Mouse (Mus musculus): ENCODE data around the gene 5830473C10Rik. TPM values are rescaled to one million over a fixed set of nuclear protein-coding genes. Genes with fewer than 3 reads are reported as not detected.

5830473C10Rik gene
- polyA plus RNA-seq, 1 experiment from 2014 or later: 0.14 TPM

- no peak overlapping the region for H3K4me3 ChIP-seq (replicated peaks; ENCODE audit: low read length)
- H3K4me1 ChIP-seq (ENCODE audit: control insufficient read depth, insufficient read depth, low read length): peaks cover 13% of the 10 kb centered on the region; the same call in 1 of the 2 replicates
- H3K36me3 ChIP-seq (ENCODE audit: control insufficient read depth, insufficient read depth, low read length): no peaks in the 10 kb centered on the region
- H3K4me2 ChIP-seq (ENCODE audit: low read depth, low read length): no peak overlapping the region
- no peak overlapping the region for H3K27ac ChIP-seq (ENCODE audit: low read length)
- WGBS: 75% methylated on average over 6 of the region's 6 CpGs
- no peak overlapping the region for H3K9ac ChIP-seq (ENCODE audit: low read length)
- H3K27me3 ChIP-seq (ENCODE audit: control insufficient read depth, insufficient read depth, low read length): no peaks in the 10 kb centered on the region
- no peak for ATAC-seq (ENCODE audit: insufficient read depth, low FRiP score)
- no peaks in the 10 kb centered on the region for H3K9me3 ChIP-seq (replicated peaks; ENCODE audit: control insufficient read depth, low read length)
These were observed 4.3 kb downstream of the 5830473C10Rik start for GRCm38 (mm10) chr5:90565205-90565604.

GRCm38 (mm10) chr5:90567788-90568187 lies 6.9 kb downstream of the 5830473C10Rik start:
- WGBS: 63% methylated on average over 5 of the region's 5 CpGs
- H3K4me2 ChIP-seq (ENCODE audit: low read depth, low read length): no peak overlapping the region
- H3K4me1 ChIP-seq (ENCODE audit: control insufficient read depth, insufficient read depth, low read length): peaks cover 13% of the 10 kb centered on the region; the same call in 1 of the 2 replicates
- no peak overlapping the region for H3K27ac ChIP-seq (ENCODE audit: low read length)
- no peak overlapping the region for H3K9ac ChIP-seq (ENCODE audit: low read length)
- H3K36me3 ChIP-seq (ENCODE audit: control insufficient read depth, insufficient read depth, low read length): no peaks in the 10 kb centered on the region
- H3K4me3 ChIP-seq (replicated peaks; ENCODE audit: low read length): no peak overlapping the region
- no peaks in the 10 kb centered on the region for H3K9me3 ChIP-seq (replicated peaks; ENCODE audit: control insufficient read depth, low read length)
- H3K27me3 ChIP-seq (ENCODE audit: control insufficient read depth, insufficient read depth, low read length): no peaks in the 10 kb centered on the region
- ATAC-seq (ENCODE audit: insufficient read depth, low FRiP score): no peak

- no peaks in the 10 kb centered on the region for H3K36me3 ChIP-seq (ENCODE audit: control insufficient read depth, insufficient read depth, low read length)
- no peak overlapping the region for H3K9ac ChIP-seq (ENCODE audit: low read length)
- H3K9me3 ChIP-seq (replicated peaks; ENCODE audit: control insufficient read depth, low read length): no peaks in the 10 kb centered on the region
- ATAC-seq (ENCODE audit: insufficient read depth, low FRiP score): peak; percentile 74; the same call in 1 of the 2 replicates
- no peak overlapping the region for H3K27ac ChIP-seq (ENCODE audit: low read length)
- no peak overlapping the region for H3K4me2 ChIP-seq (ENCODE audit: low read depth, low read length)
- peaks cover 13% of the 10 kb centered on the region; the same call in 1 of the 2 replicates for H3K4me1 ChIP-seq (ENCODE audit: control insufficient read depth, insufficient read depth, low read length)
- H3K27me3 ChIP-seq (ENCODE audit: control insufficient read depth, insufficient read depth, low read length): no peaks in the 10 kb centered on the region
- no peak overlapping the region for H3K4me3 ChIP-seq (replicated peaks; ENCODE audit: low read length)
These were observed 7.4 kb downstream of the 5830473C10Rik start for GRCm38 (mm10) chr5:90568338-90568737.

GRCm38 (mm10) chr5:90571216-90571615 lies 10.3 kb downstream of the 5830473C10Rik start:
- peaks cover 13% of the 10 kb centered on the region; the same call in 1 of the 2 replicates for H3K4me1 ChIP-seq (ENCODE audit: control insufficient read depth, insufficient read depth, low read length)
- no peaks in the 10 kb centered on the region for H3K27me3 ChIP-seq (ENCODE audit: control insufficient read depth, insufficient read depth, low read length)
- H3K4me2 ChIP-seq (ENCODE audit: low read depth, low read length): no peak overlapping the region
- no peak for ATAC-seq (ENCODE audit: insufficient read depth, low FRiP score)
- no peak overlapping the region for H3K9ac ChIP-seq (ENCODE audit: low read length)
- H3K4me3 ChIP-seq (replicated peaks; ENCODE audit: low read length): no peak overlapping the region
- 18% methylated on average over 3 of the region's 3 CpGs for WGBS
- H3K9me3 ChIP-seq (replicated peaks; ENCODE audit: control insufficient read depth, low read length): no peaks in the 10 kb centered on the region
- no peaks in the 10 kb centered on the region for H3K36me3 ChIP-seq (ENCODE audit: control insufficient read depth, insufficient read depth, low read length)
- no peak overlapping the region for H3K27ac ChIP-seq (ENCODE audit: low read length)

- no peaks in the 10 kb centered on the region for H3K36me3 ChIP-seq (ENCODE audit: control insufficient read depth, insufficient read depth, low read length)
- no peak for ATAC-seq (ENCODE audit: insufficient read depth, low FRiP score)
- 29% methylated on average over 9 of the region's 9 CpGs for WGBS
- no peak overlapping the region for H3K4me2 ChIP-seq (ENCODE audit: low read depth, low read length)
- no peak overlapping the region for H3K27ac ChIP-seq (ENCODE audit: low read length)
- no peak overlapping the region for H3K4me3 ChIP-seq (replicated peaks; ENCODE audit: low read length)
- no peaks in the 10 kb centered on the region for H3K9me3 ChIP-seq (replicated peaks; ENCODE audit: control insufficient read depth, low read length)
- H3K27me3 ChIP-seq (ENCODE audit: control insufficient read depth, insufficient read depth, low read length): no peaks in the 10 kb centered on the region
- no peak overlapping the region for H3K9ac ChIP-seq (ENCODE audit: low read length)
- H3K4me1 ChIP-seq (ENCODE audit: control insufficient read depth, insufficient read depth, low read length): no peaks in the 10 kb centered on the region
These were observed 16.8 kb downstream of the 5830473C10Rik start for GRCm38 (mm10) chr5:90577751-90578150.

GRCm38 (mm10) chr5:90579556-90579955 lies 18.6 kb downstream of the 5830473C10Rik start:
- Histone ChIP-seq H3K27me3 (ENCODE audit: control insufficient read depth, insufficient read depth, low read length) (no peaks in the 10 kb centered on the region), H3K9ac (ENCODE audit: low read length) (no peak overlapping the region), H3K9me3 (replicated peaks; ENCODE audit: control insufficient read depth, low read length) (no peaks in the 10 kb centered on the region), H3K4me2 (ENCODE audit: low read depth, low read length) (no peak overlapping the region), H3K4me3 (replicated peaks; ENCODE audit: low read length) (no peak overlapping the region), H3K27ac (ENCODE audit: low read length) (no peak overlapping the region), H3K4me1 (ENCODE audit: control insufficient read depth, insufficient read depth, low read length) (no peaks in the 10 kb centered on the region), H3K36me3 (ENCODE audit: control insufficient read depth, insufficient read depth, low read length) (no peaks in the 10 kb centered on the region)
- ATAC-seq (ENCODE audit: insufficient read depth, low FRiP score): no peak
- 89% methylated on average over 9 of the region's 9 CpGs for WGBS

- no peak overlapping the region for H3K9ac ChIP-seq (ENCODE audit: low read length)
- no peak for ATAC-seq (ENCODE audit: insufficient read depth, low FRiP score)
- H3K4me2 ChIP-seq (ENCODE audit: low read depth, low read length): no peak overlapping the region
- no peaks in the 10 kb centered on the region for H3K27me3 ChIP-seq (ENCODE audit: control insufficient read depth, insufficient read depth, low read length)
- no peaks in the 10 kb centered on the region for H3K9me3 ChIP-seq (replicated peaks; ENCODE audit: control insufficient read depth, low read length)
- H3K4me3 ChIP-seq (replicated peaks; ENCODE audit: low read length): no peak overlapping the region
- H3K27ac ChIP-seq (ENCODE audit: low read length): no peak overlapping the region
- WGBS: 63% methylated on average over 6 of the region's 6 CpGs
- H3K4me1 ChIP-seq (ENCODE audit: control insufficient read depth, insufficient read depth, low read length): no peaks in the 10 kb centered on the region
- H3K36me3 ChIP-seq (ENCODE audit: control insufficient read depth, insufficient read depth, low read length): no peaks in the 10 kb centered on the region
These were observed 21.3 kb downstream of the 5830473C10Rik start for GRCm38 (mm10) chr5:90582179-90582578.

GRCm38 (mm10) chr5:90584799-90585198 lies 23.9 kb downstream of the 5830473C10Rik start:
- WGBS: 76% methylated on average over 7 of the region's 7 CpGs
- ATAC-seq (ENCODE audit: insufficient read depth, low FRiP score): no peak
- H3K27me3 ChIP-seq (ENCODE audit: control insufficient read depth, insufficient read depth, low read length): no peaks in the 10 kb centered on the region
- H3K9ac ChIP-seq (ENCODE audit: low read length): no peak overlapping the region
- H3K36me3 ChIP-seq (ENCODE audit: control insufficient read depth, insufficient read depth, low read length): no peaks in the 10 kb centered on the region
- H3K4me3 ChIP-seq (replicated peaks; ENCODE audit: low read length): no peak overlapping the region
- H3K4me2 ChIP-seq (ENCODE audit: low read depth, low read length): no peak overlapping the region
- H3K9me3 ChIP-seq (replicated peaks; ENCODE audit: control insufficient read depth, low read length): no peaks in the 10 kb centered on the region
- no peaks in the 10 kb centered on the region for H3K4me1 ChIP-seq (ENCODE audit: control insufficient read depth, insufficient read depth, low read length)
- H3K27ac ChIP-seq (ENCODE audit: low read length): no peak overlapping the region

- no peak overlapping the region for H3K9ac ChIP-seq (ENCODE audit: low read length)
- no peaks in the 10 kb centered on the region for H3K4me1 ChIP-seq (ENCODE audit: control insufficient read depth, insufficient read depth, low read length)
- H3K36me3 ChIP-seq (ENCODE audit: control insufficient read depth, insufficient read depth, low read length): no peaks in the 10 kb centered on the region
- no peak overlapping the region for H3K27ac ChIP-seq (ENCODE audit: low read length)
- H3K4me3 ChIP-seq (replicated peaks; ENCODE audit: low read length): no peak overlapping the region
- H3K27me3 ChIP-seq (ENCODE audit: control insufficient read depth, insufficient read depth, low read length): no peaks in the 10 kb centered on the region
- no peaks in the 10 kb centered on the region for H3K9me3 ChIP-seq (replicated peaks; ENCODE audit: control insufficient read depth, low read length)
- no peak for ATAC-seq (ENCODE audit: insufficient read depth, low FRiP score)
- H3K4me2 ChIP-seq (ENCODE audit: low read depth, low read length): no peak overlapping the region
- 74% methylated on average over 5 of the region's 5 CpGs for WGBS
These were observed 25.6 kb downstream of the 5830473C10Rik start for GRCm38 (mm10) chr5:90586511-90586910.

- Histone ChIP-seq H3K27ac (ENCODE audit: low read length) (no peak overlapping the region), H3K9ac (ENCODE audit: low read length) (no peak overlapping the region), H3K4me3 (replicated peaks; ENCODE audit: low read length) (no peak overlapping the region), H3K36me3 (ENCODE audit: control insufficient read depth, insufficient read depth, low read length) (no peaks in the 10 kb centered on the region), H3K4me2 (ENCODE audit: low read depth, low read length) (no peak overlapping the region), H3K9me3 (replicated peaks; ENCODE audit: control insufficient read depth, low read length) (no peaks in the 10 kb centered on the region), H3K4me1 (ENCODE audit: control insufficient read depth, insufficient read depth, low read length) (no peaks in the 10 kb centered on the region), H3K27me3 (ENCODE audit: control insufficient read depth, insufficient read depth, low read length) (no peaks in the 10 kb centered on the region)
- ATAC-seq (ENCODE audit: insufficient read depth, low FRiP score): no peak
- 89% methylated on average over 5 of the region's 5 CpGs for WGBS
These were observed 27.2 kb downstream of the 5830473C10Rik start for GRCm38 (mm10) chr5:90588104-90588503.

Measured in stomach, embryonic 16.5 days (tissue).